Mouse (Mus musculus): Measurements from ENCODE around the gene Hist2h3c2.
"Not testable (repeated sequence)": the region's sequence is repeated elsewhere in the genome, so short reads cannot be mapped to it uniquely, and the experiment has no call there.

The Hist2h3c2 gene

GRCm38 (mm10) chr3:96234914-96235313 is 4.0 kb downstream of the Hist2h3c2 start:
- DNase-seq: no peak

- no peak for DNase-seq
These were observed 7.2 kb downstream of the Hist2h3c2 start for GRCm38 (mm10) chr3:96231758-96232120.

- DNase-seq: no peak
These were observed 7.8 kb downstream of the Hist2h3c2 start for GRCm38 (mm10) chr3:96230910-96231757.

GRCm38 (mm10) chr3:96230404-96230803 is 8.5 kb downstream of the Hist2h3c2 start:
- DNase-seq: no peak

- DNase-seq: no peak
These were observed 10.1 kb downstream of the Hist2h3c2 start for GRCm38 (mm10) chr3:96228828-96229227.

- DNase-seq: no peak
These were observed 12.0 kb downstream of the Hist2h3c2 start for GRCm38 (mm10) chr3:96226695-96227648.

GRCm38 (mm10) chr3:96225421-96225820 is 13.5 kb downstream of the Hist2h3c2 start:
- no peak for DNase-seq

- no peak for DNase-seq
These were observed 16.2 kb downstream of the Hist2h3c2 start for GRCm38 (mm10) chr3:96222774-96223173.

GRCm38 (mm10) chr3:96221640-96222038 is 17.3 kb downstream of the Hist2h3c2 start:
- DNase-seq: peak in 1 of 2 experiments; percentile 29

GRCm38 (mm10) chr3:96220765-96221639 is 17.9 kb downstream of the Hist2h3c2 start, which contains the start of the genes Hist2h2ac and Hist2h2be:
Gene Hist2h2ac (minus strand): TSS chr3:96220880.
Gene Hist2h2be (plus strand): TSS chr3:96221119.
- peak; percentile 74 to 80 for DNase-seq

- DNase-seq: not testable (repeated sequence)
These were observed 18.7 kb downstream of the Hist2h3c2 start for GRCm38 (mm10) chr3:96220131-96220764.

GRCm38 (mm10) chr3:96219661-96220130 is 19.2 kb downstream of the Hist2h3c2 start, which contains the start of the genes Bola1 and Hist2h2ab:
Gene Bola1 (minus strand): TSS chr3:96219709.
Gene Hist2h2ab (plus strand): TSS chr3:96219865.
- peak; percentile 73 to 77 for DNase-seq

- peak; percentile 19 to 42 for DNase-seq
These were observed 19.7 kb downstream of the Hist2h3c2 start for GRCm38 (mm10) chr3:96219191-96219641.

GRCm38 (mm10) chr3:96209242-96209641 is 29.7 kb downstream of the Hist2h3c2 start:
- DNase-seq: no peak

- DNase-seq: no peak
These were observed 31.1 kb downstream of the Hist2h3c2 start for GRCm38 (mm10) chr3:96207819-96208218.

- DNase-seq: no peak
These were observed 39.2 kb downstream of the Hist2h3c2 start for GRCm38 (mm10) chr3:96199731-96200130.

GRCm38 (mm10) chr3:96198601-96199251 is 40.2 kb downstream of the Hist2h3c2 start:
- not testable (repeated sequence) for DNase-seq

- no peak for DNase-seq
These were observed 40.7 kb downstream of the Hist2h3c2 start for GRCm38 (mm10) chr3:96198181-96198580.

- DNase-seq: peak; percentile 79 to 80
These were observed 41.7 kb downstream of the Hist2h3c2 start for GRCm38 (mm10) chr3:96197129-96197749.

- DNase-seq: no peak
These were observed 42.3 kb downstream of the Hist2h3c2 start for GRCm38 (mm10) chr3:96196437-96197128.

Data from spleen, adult 18-20 months (tissue).